Mouse (Mus musculus): Measurements from ENCODE around the gene Tbc1d14.

Gene Tbc1d14

DNA sequence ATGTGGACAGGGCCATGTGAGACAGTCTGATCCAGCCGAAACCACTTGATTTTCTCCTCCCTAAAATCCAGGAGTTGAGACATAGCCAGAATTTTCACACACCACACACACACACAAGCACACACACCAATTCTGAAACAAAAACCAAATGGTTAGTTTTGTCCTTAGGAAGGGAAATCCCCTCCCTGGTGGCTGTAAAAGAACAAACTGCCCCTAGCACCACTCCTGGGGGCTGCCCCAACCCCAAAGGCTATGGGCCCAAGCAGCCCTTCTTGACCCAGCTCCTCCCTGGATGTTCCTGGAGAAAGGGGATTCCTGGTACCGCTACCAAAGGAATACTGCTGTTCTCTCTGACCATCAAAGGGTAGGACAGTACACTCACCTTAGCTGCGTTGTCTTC, 16.6 kb downstream of the Tbc1d14 start:
- DNase-seq (ENCODE audit: low spot score): no peak

- DNase-seq (ENCODE audit: low spot score): no peak
These were observed 17.3 kb downstream of the Tbc1d14 start for GRCm38 (mm10) chr5:36575745-36576144.

DNA sequence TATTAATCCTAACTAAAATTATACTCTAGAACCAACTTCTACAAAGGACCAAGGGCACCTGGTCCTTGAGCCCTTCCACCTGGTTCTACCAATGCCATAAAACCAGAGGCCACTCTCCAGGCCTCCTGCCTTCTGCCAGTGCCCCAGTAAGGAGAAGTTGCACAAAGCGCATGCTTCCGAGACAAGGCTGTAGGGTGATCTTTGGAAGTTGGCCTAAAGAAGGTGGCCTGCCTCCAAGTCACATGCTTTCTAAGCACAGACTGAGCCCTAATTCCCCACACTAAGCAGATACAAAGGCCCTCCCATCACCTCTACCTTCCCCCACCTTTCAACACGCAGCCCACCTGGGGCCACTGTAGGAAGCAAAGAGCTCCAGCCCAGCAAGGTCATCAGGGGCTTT, 17.8 kb downstream of the Tbc1d14 start:
- peak; percentile 70 for DNase-seq (ENCODE audit: low spot score)

GRCm38 (mm10) chr5:36574147-36574870, 18.8 kb downstream of the Tbc1d14 start:
- DNase-seq (ENCODE audit: low spot score): no peak

- no peak for DNase-seq (ENCODE audit: low spot score)
These were observed 19.7 kb downstream of the Tbc1d14 start for GRCm38 (mm10) chr5:36573354-36573753.

- DNase-seq (ENCODE audit: low spot score): no peak
These were observed 21.7 kb downstream of the Tbc1d14 start for GRCm38 (mm10) chr5:36571371-36571770.

- no peak for DNase-seq (ENCODE audit: low spot score)
These were observed 22.4 kb downstream of the Tbc1d14 start for GRCm38 (mm10) chr5:36570546-36571245.

DNA sequence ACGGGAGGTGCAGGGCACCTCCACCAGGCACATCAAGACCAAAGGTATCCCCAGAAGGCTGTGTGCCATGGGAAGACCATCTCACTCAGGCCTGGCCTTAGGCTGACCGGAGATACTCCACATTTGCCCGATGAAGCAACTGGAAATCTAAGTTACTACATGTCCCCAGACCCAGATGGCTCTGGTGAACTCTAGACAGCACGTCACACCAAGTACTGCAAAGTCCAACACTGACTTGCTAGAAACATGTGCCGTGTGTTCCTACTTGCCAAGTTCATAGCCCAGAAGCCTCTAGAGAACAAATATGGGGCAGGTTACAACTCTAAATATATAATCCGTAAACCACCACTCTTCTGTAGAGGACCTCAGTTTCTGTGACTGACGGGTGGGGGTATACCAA, 23.0 kb downstream of the Tbc1d14 start:
- no peak for DNase-seq (ENCODE audit: low spot score)

DNA sequence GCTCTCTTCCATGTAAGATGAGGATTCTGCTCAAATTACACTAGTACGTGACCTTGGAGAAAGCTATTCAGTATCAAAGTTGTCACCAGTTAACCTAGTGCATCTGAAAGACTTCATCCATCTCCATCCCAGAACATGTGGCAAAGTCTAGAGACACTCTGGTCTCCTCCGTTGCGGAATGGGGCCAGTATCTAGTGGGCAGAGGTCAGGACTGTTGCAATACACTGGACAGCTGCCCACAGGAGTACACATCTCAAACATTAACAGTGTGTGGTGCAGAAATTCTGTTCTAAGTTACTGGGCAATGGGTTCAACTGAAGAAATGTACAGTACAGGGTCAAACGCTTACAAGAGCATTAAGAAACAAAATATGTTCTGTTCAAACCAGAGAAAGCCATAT, 25.0 kb downstream of the Tbc1d14 start:
- DNase-seq (ENCODE audit: low spot score): no peak

GRCm38 (mm10) chr5:36567627-36568026, 25.4 kb downstream of the Tbc1d14 start:
- no peak for DNase-seq (ENCODE audit: low spot score)

- DNase-seq (ENCODE audit: low spot score): no peak
These were observed 28.5 kb downstream of the Tbc1d14 start for GRCm38 (mm10) chr5:36564530-36564929.

- DNase-seq (ENCODE audit: low spot score): no peak
These were observed 29.3 kb downstream of the Tbc1d14 start for GRCm38 (mm10) chr5:36563741-36564140.

- DNase-seq (ENCODE audit: low spot score): no peak
These were observed 30.2 kb downstream of the Tbc1d14 start for GRCm38 (mm10) chr5:36562791-36563445.

- no peak for DNase-seq (ENCODE audit: low spot score)
These were observed 31.6 kb downstream of the Tbc1d14 start for GRCm38 (mm10) chr5:36561509-36561908.

DNA sequence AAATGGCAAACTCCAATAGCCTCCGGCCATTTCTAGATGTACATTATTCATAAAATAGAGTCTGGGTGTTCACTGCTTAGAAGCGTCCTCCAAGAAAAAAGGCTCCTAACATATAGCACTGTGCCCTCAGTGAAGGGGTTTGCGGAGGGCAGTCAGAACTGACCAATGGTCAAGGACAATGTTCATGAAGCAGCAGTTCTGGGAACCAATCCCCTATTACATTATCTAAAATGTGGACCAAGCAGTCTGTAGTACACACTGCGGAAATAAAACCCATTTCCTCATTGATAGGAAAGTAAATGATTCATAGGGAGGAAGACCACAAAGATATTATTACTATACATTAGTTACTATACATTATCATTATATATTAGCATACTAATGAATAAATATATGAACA, 32.6 kb downstream of the Tbc1d14 start:
- no peak for DNase-seq (ENCODE audit: low spot score)

- no peak for DNase-seq (ENCODE audit: low spot score)
These were observed 33.4 kb downstream of the Tbc1d14 start for GRCm38 (mm10) chr5:36559510-36560235.

- DNase-seq (ENCODE audit: low spot score): no peak
These were observed 34.0 kb downstream of the Tbc1d14 start for GRCm38 (mm10) chr5:36559106-36559505.

- DNase-seq (ENCODE audit: low spot score): no peak
These were observed 34.5 kb downstream of the Tbc1d14 start for GRCm38 (mm10) chr5:36558526-36558925.

- DNase-seq (ENCODE audit: low spot score): no peak
These were observed 35.3 kb downstream of the Tbc1d14 start for GRCm38 (mm10) chr5:36557584-36558308.

GRCm38 (mm10) chr5:36556906-36557305, 36.2 kb downstream of the Tbc1d14 start:
- DNase-seq (ENCODE audit: low spot score): no peak

DNA sequence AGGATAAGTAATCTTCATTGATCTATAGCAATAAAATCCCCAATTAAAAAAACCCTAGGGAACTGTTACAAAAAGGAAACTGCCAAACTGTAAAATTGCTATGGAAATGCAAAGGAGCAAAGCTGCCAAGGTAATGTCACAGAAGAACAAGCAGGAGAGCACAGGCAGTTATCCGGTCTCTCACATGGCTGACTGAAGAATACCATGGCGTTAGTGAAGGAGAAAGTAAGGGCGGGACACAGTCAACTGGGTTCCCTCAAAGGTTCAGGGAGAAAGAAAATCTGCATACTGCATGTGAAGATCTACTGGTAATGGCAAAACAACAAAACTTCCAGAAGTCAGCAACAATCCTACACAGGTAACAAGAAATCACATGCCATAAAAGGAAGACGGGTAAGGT, 36.8 kb downstream of the Tbc1d14 start:
- no peak for DNase-seq (ENCODE audit: low spot score)

- DNase-seq (ENCODE audit: low spot score): no peak
These were observed 38.6 kb downstream of the Tbc1d14 start for GRCm38 (mm10) chr5:36554496-36554895.

Data from testis, postnatal 10 days (tissue).